Mouse (Mus musculus): ENCODE results near the gene Arid5a. TPM values are rescaled to one million over a fixed set of nuclear protein-coding genes. Genes with fewer than 3 reads are reported as not detected.

The Arid5a gene
- polyA plus RNA-seq, 1 experiment: 7.8 TPM

DNA sequence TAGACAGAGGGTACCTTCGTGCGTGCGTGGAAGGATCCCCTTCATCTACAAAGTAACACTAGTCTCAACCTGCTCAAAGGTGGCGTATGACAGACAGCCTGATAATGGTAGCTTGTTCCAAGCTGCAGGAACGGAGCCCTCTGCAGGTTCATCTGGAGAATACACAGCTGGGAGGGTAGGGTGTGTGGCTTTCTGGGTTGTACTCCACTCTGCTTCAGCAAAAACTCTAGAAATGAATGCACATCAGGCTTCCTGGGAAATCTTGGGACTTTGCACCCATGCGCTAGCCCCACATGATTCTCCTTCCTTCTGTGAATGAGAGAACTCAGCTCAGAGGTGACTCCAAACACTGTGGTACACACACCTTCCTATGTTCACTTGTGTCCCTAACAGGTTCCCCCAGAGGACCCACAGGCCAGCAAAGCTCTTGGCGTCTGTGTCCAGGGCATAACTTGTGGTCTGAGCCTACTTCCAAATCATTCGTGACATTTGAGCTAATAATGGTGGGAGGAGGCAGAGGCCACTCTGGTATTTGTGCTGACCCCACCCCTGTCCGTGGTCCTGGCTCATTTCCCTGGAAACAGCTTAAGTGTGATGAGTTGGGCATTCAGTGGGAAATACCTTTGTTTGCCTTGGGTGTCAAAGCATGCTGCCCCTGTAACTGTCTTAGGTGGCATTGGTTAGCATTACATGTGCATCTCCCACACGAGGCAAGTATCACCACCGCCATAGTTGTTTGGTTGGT lies 14.5 kb downstream of the Arid5a start:
- DNase-seq (ENCODE audit: low read depth, low spot score): no peak
- WGBS: 72% methylated on average over 11 of the region's 11 CpGs

DNA sequence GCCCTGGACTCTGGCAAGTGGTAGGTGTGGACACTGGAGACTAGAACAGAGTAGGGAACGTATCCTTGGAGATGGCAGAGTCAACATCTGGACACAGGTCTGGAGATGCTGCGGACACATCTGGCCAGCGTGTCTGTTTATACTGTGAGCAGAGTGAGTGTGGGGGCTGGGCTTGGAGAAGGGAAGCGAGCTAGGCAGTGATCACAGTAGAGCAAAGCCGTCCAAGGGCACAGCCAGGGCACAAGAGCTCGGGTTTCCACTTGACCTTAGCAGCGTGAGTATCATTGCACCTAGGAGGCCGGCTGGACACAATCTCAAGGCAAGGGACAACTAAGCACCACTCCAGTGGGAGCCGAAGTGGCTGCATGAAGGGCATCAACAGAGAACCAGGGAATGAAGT lies 15.5 kb downstream of the Arid5a start:
- no peak for DNase-seq (ENCODE audit: low read depth, low spot score)
- WGBS: 60% methylated on average over 9 of the region's 9 CpGs

- 23% methylated on average over 8 of the region's 8 CpGs for WGBS
- no peak for DNase-seq (ENCODE audit: low read depth, low spot score)
These were observed 16.4 kb downstream of the Arid5a start for GRCm38 (mm10) chr1:36323746-36324448.

GRCm38 (mm10) chr1:36325900-36326321 lies 18.4 kb downstream of the Arid5a start:
- DNase-seq (ENCODE audit: low read depth, low spot score): no peak
- 86% methylated on average over 2 of the region's 2 CpGs for WGBS

DNA sequence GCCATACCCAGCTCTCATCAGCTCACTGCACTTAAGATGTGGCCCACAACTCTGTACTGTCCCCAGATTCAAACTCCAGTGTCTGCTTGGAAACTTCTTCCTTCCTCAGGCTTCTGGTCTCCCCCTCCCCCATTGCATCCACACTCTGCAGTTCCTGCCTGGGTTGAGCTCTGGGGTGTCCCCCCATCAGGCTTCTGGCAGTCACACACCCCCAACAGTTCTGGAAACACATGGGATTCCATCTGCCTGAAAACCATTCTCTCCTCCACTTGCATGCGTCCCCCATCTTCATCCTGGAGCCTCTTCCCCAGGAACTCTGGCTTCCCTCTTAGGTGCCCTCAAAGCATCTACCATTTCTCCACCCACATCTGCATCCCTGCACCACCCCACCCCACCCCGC lies 19.3 kb downstream of the Arid5a start:
- WGBS: 93% methylated on average over 2 of the region's 2 CpGs
- DNase-seq (ENCODE audit: low read depth, low spot score): no peak

DNA sequence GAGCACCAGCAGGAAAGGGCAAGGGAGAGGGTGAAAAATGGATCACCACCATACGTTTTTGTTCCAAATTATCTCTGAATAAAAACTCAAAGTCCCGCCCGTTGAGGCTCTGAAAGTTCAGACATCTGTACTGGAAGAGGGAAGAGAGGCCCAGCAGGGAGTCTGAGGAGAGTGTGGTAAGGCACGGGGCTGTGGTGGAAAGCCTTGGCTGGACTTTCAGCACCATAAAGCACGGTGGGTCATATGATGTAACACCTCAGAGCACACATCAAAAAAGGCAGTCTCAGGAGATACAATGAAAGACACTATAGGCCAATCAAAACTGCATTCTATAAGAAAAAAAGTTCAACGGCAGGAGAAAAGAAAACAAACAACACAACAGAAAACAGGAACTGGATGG lies 24.2 kb downstream of the Arid5a start:
- 67% methylated on average over 6 of the region's 6 CpGs for WGBS
- no peak for DNase-seq (ENCODE audit: low read depth, low spot score)

- WGBS: 79% methylated on average over 14 of the region's 14 CpGs
- no peak for DNase-seq (ENCODE audit: low read depth, low spot score)
These were observed 25.7 kb downstream of the Arid5a start for GRCm38 (mm10) chr1:36332955-36333887.

DNA sequence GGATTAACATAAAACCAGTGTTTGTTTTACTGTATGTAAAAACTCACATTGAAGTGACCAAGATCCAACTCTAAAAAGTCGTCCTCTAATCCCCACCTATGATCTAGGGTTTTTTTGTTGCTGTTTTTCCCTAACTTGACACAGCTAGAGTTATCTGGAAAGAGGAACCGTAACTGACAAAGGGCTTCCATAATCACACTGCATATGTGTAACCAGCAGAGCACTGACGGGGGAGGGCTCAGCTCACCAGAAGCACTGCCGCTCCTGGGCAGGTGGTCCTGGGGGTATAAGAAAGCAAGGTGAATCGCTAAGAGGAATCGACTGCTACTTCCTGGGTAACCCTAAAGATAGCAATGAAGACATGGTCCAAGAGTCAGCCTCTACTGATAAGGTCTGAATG lies 35.0 kb downstream of the Arid5a start:
- WGBS: 92% methylated on average over 6 of the region's 6 CpGs
- DNase-seq (ENCODE audit: low read depth, low spot score): no peak

DNA sequence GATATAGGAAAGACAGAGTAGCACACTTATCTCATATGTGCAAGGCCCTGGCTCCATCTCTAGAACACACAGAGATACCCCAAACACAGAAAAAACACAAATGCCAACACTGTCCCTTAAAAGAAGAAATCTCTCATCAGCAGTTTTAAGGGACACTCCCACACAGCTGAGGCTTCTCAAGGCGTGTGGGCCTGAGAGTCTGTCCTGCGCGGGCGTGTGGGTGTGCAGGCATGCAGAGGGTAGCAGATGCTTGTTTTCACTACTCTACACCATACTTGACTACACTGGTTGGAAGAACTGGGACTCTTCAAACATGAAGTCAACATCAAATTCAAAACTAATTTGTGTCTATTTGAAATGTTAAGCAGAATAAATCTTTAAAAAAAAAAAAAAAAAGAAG lies 44.8 kb downstream of the Arid5a start:
- WGBS: 84% methylated on average over 4 of the region's 4 CpGs
- DNase-seq (ENCODE audit: low read depth, low spot score): no peak

GRCm38 (mm10) chr1:36356955-36357695 lies 49.6 kb downstream of the Arid5a start:
- WGBS: 42% methylated on average over 5 of the region's 5 CpGs
- DNase-seq (ENCODE audit: low read depth, low spot score): no peak

DNA sequence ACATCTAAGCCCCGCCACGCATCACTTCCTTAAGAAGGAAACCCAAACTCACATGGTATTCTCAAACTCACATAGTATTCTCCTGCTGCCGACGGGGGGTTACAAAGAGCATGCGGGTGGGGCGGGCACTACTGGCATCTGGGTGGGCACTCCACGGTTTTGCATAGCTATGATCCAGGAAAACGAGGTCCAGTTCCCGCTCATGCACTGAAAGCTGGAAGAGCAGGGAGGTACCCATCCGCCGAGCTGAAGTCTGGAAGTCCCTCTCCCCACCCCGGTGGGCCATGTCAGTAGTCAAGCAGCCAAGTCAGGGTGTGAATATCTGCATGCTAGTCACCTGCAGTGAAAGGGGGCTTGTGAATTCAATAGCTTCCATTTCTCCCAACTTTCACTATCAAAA lies 60.2 kb downstream of the Arid5a start:
- no peak for DNase-seq (ENCODE audit: low read depth, low spot score)
- WGBS: 27% methylated on average over 12 of the region's 12 CpGs

DNA sequence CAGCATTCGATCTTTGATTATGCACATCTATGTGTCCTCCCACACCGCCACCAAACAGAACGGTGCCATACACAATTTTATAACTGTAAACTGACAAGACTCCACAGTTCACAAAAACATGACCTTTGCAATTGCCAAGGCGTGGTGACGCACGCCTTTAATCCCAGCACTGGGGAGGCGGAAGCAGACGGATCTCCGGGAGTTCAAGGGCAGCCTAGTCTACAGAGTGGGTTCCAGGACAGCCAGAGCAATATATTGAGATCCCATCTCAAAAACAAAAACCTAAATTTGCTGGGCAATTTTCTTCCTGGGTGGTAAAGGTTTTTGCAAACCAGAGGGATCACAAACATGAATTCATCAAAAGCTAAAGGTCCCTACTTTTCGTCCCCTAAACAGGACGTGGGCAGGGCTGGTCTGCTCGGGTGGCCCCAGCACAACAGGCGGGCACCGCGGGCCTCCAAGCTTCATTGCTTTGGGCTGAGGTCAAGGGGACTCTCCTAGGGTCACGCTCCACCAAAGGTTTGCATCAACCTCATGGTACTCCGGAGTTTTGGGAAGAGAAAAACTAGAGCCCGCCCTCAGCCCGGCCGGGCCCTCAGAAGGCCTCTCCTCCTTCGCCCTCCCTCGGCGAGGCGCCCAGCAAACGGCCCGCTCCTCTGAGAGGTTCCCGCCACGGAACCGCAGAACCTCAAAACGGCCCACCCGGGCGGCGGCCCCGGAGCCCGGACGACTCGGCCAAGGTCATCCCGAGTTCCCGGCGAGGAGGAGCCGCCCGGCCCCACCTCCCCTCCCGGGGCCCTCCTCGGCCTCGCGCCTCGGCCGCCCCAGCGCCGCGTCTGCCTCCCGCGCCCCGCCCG lies 60.8 kb downstream of the Arid5a start:
- DNase-seq (ENCODE audit: low read depth, low spot score): peak; percentile 69
- WGBS: under 1% methylated on average over 54 of the region's 55 CpGs

DNA sequence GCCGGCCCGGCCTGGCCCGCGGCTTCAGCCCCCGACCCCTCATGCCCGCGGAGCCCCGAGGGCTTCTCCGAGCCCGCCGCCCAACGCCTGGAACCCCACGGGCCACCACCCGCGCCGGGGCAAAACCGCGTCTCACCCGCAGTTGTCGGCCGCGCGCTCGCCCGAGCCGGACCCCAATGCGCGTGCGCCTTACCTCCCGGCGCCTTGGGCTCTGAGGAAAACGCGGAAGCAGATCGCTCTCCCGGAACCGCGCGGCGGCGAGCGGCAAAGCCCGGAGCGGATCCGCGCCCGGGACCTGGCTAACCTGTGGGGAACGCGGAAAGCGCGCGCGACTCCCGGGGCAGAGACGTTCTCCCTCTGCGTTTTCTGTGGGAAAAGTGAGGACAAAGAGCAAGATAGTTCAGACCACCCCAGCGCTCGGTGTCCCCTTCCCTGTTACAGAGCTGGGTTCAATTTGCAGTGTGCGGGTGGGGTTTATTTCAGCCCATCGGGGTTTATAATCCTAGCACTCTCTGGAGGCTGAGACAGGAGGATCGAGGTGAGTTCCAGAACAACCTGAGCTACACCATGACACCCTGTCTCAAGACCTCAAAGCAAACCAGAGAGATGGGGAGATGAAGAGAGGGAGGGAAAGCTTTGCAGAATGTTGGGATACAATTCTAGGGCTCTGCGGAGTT lies 61.6 kb downstream of the Arid5a start, which contains the start of gene Kansl3:
Gene Kansl3, minus strand, starts transcription at position 213 of the 677 bp plus-strand sequence.
- WGBS: 4% methylated on average over 61 of the region's 61 CpGs
- DNase-seq (ENCODE audit: low read depth, low spot score): peak; percentile 75

DNA sequence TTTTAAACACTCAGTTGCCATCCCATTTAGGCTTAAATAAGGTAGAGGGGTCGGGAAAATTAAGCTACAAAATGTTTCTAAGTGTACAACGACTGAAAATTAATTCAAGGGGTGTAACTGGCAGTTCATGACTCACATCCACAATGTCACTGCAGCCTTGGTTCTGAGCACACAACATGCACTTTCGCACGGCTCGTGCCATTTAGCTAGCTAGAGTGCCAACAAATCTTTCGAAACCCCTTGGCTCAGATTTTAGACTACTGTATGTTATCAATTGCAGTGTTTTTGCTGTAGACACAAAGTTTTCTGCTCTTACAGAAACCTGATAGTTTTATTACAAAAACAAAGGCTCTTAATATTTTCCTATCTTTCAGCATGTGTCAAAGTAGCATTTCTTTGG lies 63.4 kb downstream of the Arid5a start:
- WGBS: 79% methylated on average over 6 of the region's 6 CpGs
- DNase-seq (ENCODE audit: low read depth, low spot score): no peak

DNA sequence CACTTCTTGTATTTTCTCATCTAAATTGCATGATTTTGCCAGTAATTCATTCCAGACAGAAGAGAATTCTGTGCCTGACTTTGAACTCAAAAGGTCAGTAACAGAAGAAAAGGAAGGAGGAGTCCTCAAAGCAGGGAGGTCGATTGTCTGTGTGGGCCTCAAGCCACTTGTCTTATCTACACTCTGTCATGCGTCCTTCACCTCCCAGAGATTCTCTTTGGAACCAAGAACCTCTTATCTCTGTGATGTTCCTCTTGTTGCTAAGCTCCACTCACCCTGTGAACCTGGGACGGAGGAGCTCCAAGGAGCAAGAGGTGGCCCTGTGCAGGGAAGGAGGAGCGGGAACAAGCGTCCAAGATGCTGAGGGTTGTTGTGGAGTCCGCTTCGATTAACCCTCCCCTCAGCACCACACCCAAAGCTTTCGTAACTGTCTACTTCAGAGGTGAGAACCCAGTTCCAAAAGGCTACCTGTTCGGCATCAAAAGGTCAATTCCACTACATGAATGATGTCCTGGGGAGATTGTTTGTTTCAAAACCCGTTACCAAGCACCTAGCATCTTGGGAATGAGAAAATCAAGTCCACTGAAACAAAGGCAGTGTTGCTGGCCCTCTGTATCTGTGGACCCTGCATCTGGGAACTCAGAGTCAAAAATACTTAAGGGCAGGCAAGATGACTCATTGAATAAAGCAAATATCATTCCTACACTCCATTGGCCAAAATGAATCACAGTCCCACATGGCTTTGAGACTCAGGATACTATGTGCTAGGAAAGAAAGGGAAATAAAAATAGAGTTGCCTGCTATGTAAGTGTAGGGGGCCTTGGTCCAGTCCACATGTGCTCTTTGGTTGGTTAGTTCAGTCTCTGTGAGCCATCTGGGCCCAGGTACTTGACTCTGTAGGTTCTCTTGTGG lies 64.7 kb downstream of the Arid5a start, which contains the start of gene Fer1l5:
Gene Fer1l5, plus strand, starts transcription at position 358 of the 912 bp plus-strand sequence.
- no peak for DNase-seq (ENCODE audit: low read depth, low spot score)
- 82% methylated on average over 10 of the region's 10 CpGs for WGBS
